Mouse (Mus musculus) MEL (cell line): Measurements from ENCODE around the gene Gm20388. TPM values are rescaled to one million over a fixed set of nuclear protein-coding genes. Genes with fewer than 3 reads are reported as not detected.

Experiments used
- DNase-seq: peaks from one replicate; pipeline ENCODE4 v3.0.0; 2011; ENCODE audit warnings: low read depth, low spot score
- H3K27ac ChIP-seq: 2 replicates; pipeline ENCODE4 v1.5.1; 2012; ENCODE audit warnings: low read depth, mild to moderate bottlenecking, control low read depth, low read length, moderate library complexity; ENCODE audit not compliant: control insufficient read depth
- H3K27me3 ChIP-seq, 2 experiments: fragments of 150-350 bp in 1 of 2; sonication (generic) in 1 of 2; 2 replicates each; pipeline ENCODE4 v1.6.1; 2012; ENCODE audit warnings: low read length in 2 of 2, mild to moderate bottlenecking in 2 of 2, improper control_type of control experiment in 1 of 2, moderate library complexity in 1 of 2; ENCODE audit not compliant: insufficient read depth in 2 of 2, control insufficient read depth in 1 of 2
- H3K36me3 ChIP-seq, 2 experiments: 2 replicates each; pipeline ENCODE4 v1.6.1; 2012 to 2014; ENCODE audit warnings: low read length in 2 of 2, improper control_type of control experiment in 1 of 2, inconsistent platforms in 1 of 2, mild to moderate bottlenecking in 1 of 2; ENCODE audit not compliant: insufficient read depth in 2 of 2, control insufficient read depth in 1 of 2
- H3K4me1 ChIP-seq, 2 experiments: fragments of 150-350 bp in 1 of 2; sonication (generic) in 1 of 2; 2 replicates each; pipeline ENCODE4 v1.6.1; 2012; ENCODE audit warnings: low read length in 2 of 2, improper control_type of control experiment in 1 of 2, mild to moderate bottlenecking in 1 of 2; ENCODE audit not compliant: insufficient read depth in 2 of 2, control insufficient read depth in 1 of 2
- H3K4me3 ChIP-seq, 2 experiments: fragments of 150-350 bp in 1 of 2; sonication (generic) in 1 of 2; 2 replicates each; pipeline ENCODE4 v1.5.1; 2012; ENCODE audit warnings: low read depth in 2 of 2, low read length in 2 of 2, mild to moderate bottlenecking in 2 of 2, moderate library complexity in 2 of 2, control low read depth in 1 of 2, improper control_type of control experiment in 1 of 2; ENCODE audit not compliant: control insufficient read depth in 1 of 2, insufficient read depth in 1 of 2
- H3K79me2 ChIP-seq: 2 replicates; pipeline ENCODE4 v1.6.1; 2012; ENCODE audit warnings: mild to moderate bottlenecking, low read length, moderate library complexity; ENCODE audit not compliant: control insufficient read depth, poor library complexity, insufficient read depth
- H3K9ac ChIP-seq: 2 replicates; pipeline ENCODE4 v1.6.1; 2012; ENCODE audit warnings: low read depth, mild to moderate bottlenecking, control low read depth, low read length, moderate library complexity; ENCODE audit not compliant: control insufficient read depth, poor library complexity, severe bottlenecking
- H3K9me3 ChIP-seq: fragments of 150-350 bp; sonication (generic); replicated peaks from 2 replicates; pipeline ENCODE4 v1.6.1; 2012; ENCODE audit warnings: mild to moderate bottlenecking, low read length, improper control_type of control experiment, moderate library complexity; ENCODE audit not compliant: insufficient read depth
- BHLHE40 ChIP-seq: IDR thresholded peaks from 2 replicates; pipeline ENCODE4 v1.6.1; 2012; ENCODE audit warnings: low read depth, mild to moderate bottlenecking, inconsistent platforms, low read length, improper control_type of control experiment, borderline replicate concordance
- CHD2 ChIP-seq: IDR thresholded peaks from 2 replicates; pipeline ENCODE4 v1.6.1; 2011; ENCODE audit warnings: low read length, improper control_type of control experiment
- CTCF ChIP-seq, 3 experiments: IDR thresholded peaks in 2 of 3; conservative IDR thresholded peaks in 1 of 3; 2 replicates each; pipeline ENCODE4 v1.5.1; 2011 to 2012; ENCODE audit warnings: low read length in 3 of 3, low read depth in 2 of 3, mild to moderate bottlenecking in 2 of 3, improper control_type of control experiment in 1 of 3, inconsistent platforms in 1 of 3, mixed read lengths in 1 of 3, moderate library complexity in 1 of 3; ENCODE audit not compliant: control insufficient read depth in 1 of 3, insufficient read depth in 1 of 3, poor library complexity in 1 of 3, severe bottlenecking in 1 of 3
- E2F4 ChIP-seq: IDR thresholded peaks from 2 replicates; pipeline ENCODE4 v1.6.1; 2011; ENCODE audit warnings: low read depth, low read length, improper control_type of control experiment, borderline replicate concordance
- ELF1 ChIP-seq: IDR thresholded peaks from 2 replicates; pipeline ENCODE4 v1.6.1; 2014; ENCODE audit warnings: low read depth, mild to moderate bottlenecking, inconsistent platforms, low read length, improper control_type of control experiment, moderate library complexity
- EP300 ChIP-seq, 2 experiments: IDR thresholded peaks; 2 replicates each; pipeline ENCODE4 v1.6.1; 2011; ENCODE audit warnings: improper control_type of control experiment in 2 of 2, low read length in 2 of 2, low read depth in 1 of 2, mild to moderate bottlenecking in 1 of 2
- GABPA ChIP-seq: IDR thresholded peaks from 2 replicates; pipeline ENCODE4 v1.6.1; 2012; ENCODE audit warnings: low read depth, mild to moderate bottlenecking, inconsistent platforms, low read length, improper control_type of control experiment, moderate library complexity
- GATA1 ChIP-seq: IDR thresholded peaks from 2 replicates; pipeline ENCODE4 v1.6.1; 2011; ENCODE audit warnings: low read depth, low read length, improper control_type of control experiment
- HCFC1 ChIP-seq: IDR thresholded peaks from 2 replicates; pipeline ENCODE4 v1.6.1; 2012; ENCODE audit warnings: low read depth, mild to moderate bottlenecking, inconsistent platforms, low read length, improper control_type of control experiment, moderate library complexity
- KAT2A ChIP-seq: conservative IDR thresholded peaks from 2 replicates; pipeline ENCODE4 v1.6.1; 2012; ENCODE audit warnings: low read depth, low read length, improper control_type of control experiment, inconsistent platforms
- MAFK ChIP-seq: IDR thresholded peaks from 2 replicates; pipeline ENCODE4 v1.6.1; 2011; ENCODE audit warnings: low read depth, mild to moderate bottlenecking, low read length, improper control_type of control experiment, borderline replicate concordance
- MAX ChIP-seq: IDR thresholded peaks from 2 replicates; pipeline ENCODE4 v1.6.1; 2011; ENCODE audit warnings: low read length, improper control_type of control experiment
- MYB ChIP-seq: IDR thresholded peaks from 2 replicates; pipeline ENCODE4 v1.6.1; 2011; ENCODE audit warnings: mild to moderate bottlenecking, low read depth, low read length, improper control_type of control experiment
- NELFE ChIP-seq: IDR thresholded peaks from 2 replicates; pipeline ENCODE4 v1.6.1; 2011; ENCODE audit warnings: low read depth, low read length, improper control_type of control experiment
- POLR2A ChIP-seq, 2 experiments: IDR thresholded peaks; 2 replicates each; pipeline ENCODE4 v1.6.1; 2011 to 2012; ENCODE audit warnings: low read length in 2 of 2, mild to moderate bottlenecking in 2 of 2, control low read depth in 1 of 2, improper control_type of control experiment in 1 of 2, low read depth in 1 of 2, moderate library complexity in 1 of 2; ENCODE audit not compliant: control insufficient read depth in 1 of 2, insufficient read depth in 1 of 2, poor library complexity in 1 of 2
- POLR2AphosphoS5 ChIP-seq: IDR thresholded peaks from 2 replicates; pipeline ENCODE4 v1.6.1; 2012; ENCODE audit warnings: low read depth, borderline replicate concordance, mild to moderate bottlenecking, inconsistent platforms, low read length, moderate library complexity, mixed read lengths
- RAD21 ChIP-seq: IDR thresholded peaks from 2 replicates; pipeline ENCODE4 v1.6.1; 2011; ENCODE audit warnings: mild to moderate bottlenecking, low read depth, low read length, improper control_type of control experiment
- RCOR1 ChIP-seq: IDR thresholded peaks from 2 replicates; pipeline ENCODE4 v1.6.1; 2012; ENCODE audit warnings: low read depth, mild to moderate bottlenecking, inconsistent platforms, low read length, improper control_type of control experiment
- SIN3A ChIP-seq: IDR thresholded peaks from 2 replicates; pipeline ENCODE4 v1.6.1; 2012; ENCODE audit warnings: low read length, improper control_type of control experiment, inconsistent platforms
- SMC3 ChIP-seq: IDR thresholded peaks from 2 replicates; pipeline ENCODE4 v1.6.1; 2011; ENCODE audit warnings: low read depth, low read length, improper control_type of control experiment
- TAL1 ChIP-seq: IDR thresholded peaks from 2 replicates; pipeline ENCODE4 v1.6.1; 2012; ENCODE audit warnings: mild to moderate bottlenecking, inconsistent platforms, low read length, moderate library complexity, mixed read lengths
- UBTF ChIP-seq: IDR thresholded peaks from 2 replicates; pipeline ENCODE4 v1.6.1; 2012; ENCODE audit warnings: low read depth, mild to moderate bottlenecking, inconsistent platforms, low read length, improper control_type of control experiment, moderate library complexity, borderline replicate concordance; ENCODE audit not compliant: insufficient read depth
- USF2 ChIP-seq, 2 experiments: IDR thresholded peaks; 2 replicates each; pipeline ENCODE4 v1.6.1; 2011 to 2012; ENCODE audit warnings: improper control_type of control experiment in 2 of 2, low read length in 2 of 2, borderline replicate concordance in 1 of 2, inconsistent platforms in 1 of 2, low read depth in 1 of 2, mild to moderate bottlenecking in 1 of 2; ENCODE audit not compliant: insufficient read depth in 1 of 2
- ZC3H11A ChIP-seq: IDR thresholded peaks from 2 replicates; pipeline ENCODE4 v1.6.1; 2012; ENCODE audit warnings: low read depth, mild to moderate bottlenecking, inconsistent platforms, low read length, improper control_type of control experiment
- ZKSCAN1 ChIP-seq: IDR thresholded peaks from 2 replicates; pipeline ENCODE4 v1.6.1; 2012; ENCODE audit warnings: low read depth, mild to moderate bottlenecking, inconsistent platforms, low read length, improper control_type of control experiment, moderate library complexity
- ZNF384 ChIP-seq: IDR thresholded peaks from 2 replicates; pipeline ENCODE4 v1.6.1; 2012; ENCODE audit warnings: low read depth, mild to moderate bottlenecking, inconsistent platforms, low read length, improper control_type of control experiment
- polyA plus RNA-seq, 2 experiments: library from polyadenylated mRNA; stranded (reverse) in 1 of 2; unstranded in 1 of 2; fragments of >175 nt in 1 of 2; fragments of >200 nt in 1 of 2; gene quantifications; 2 replicates each; pipeline versions ENCODE4 v1.2.1 to v1.2.4; 2012; ENCODE audit warnings: low replicate concordance in 2 of 2, low read depth in 1 of 2; ENCODE audit not compliant: insufficient read length in 2 of 2, insufficient read depth in 1 of 2, missing spikeins in 1 of 2
- total RNA-seq: library from RNA; depleted of rRNA; stranded (reverse); fragments of 300-350 nt; gene quantifications from 2 replicates; pipeline ENCODE4 v1.2.3, GENCODE M21; 2012

Gm20388 gene
- total and polyA plus RNA-seq, 3 experiments: 11.1 to 17.8 TPM; not detected in 1

- no peak overlapping the region for H3K27ac ChIP-seq
- no peaks in the 10 kb centered on the region for H3K36me3 ChIP-seq
- DNase-seq: no peak
- TF ChIP-seq E2F4 (no peak), EP300 (IDR thresholded peaks at IDR 0.05; ENCODE audit: low read depth in 1 of 2, low read length in 2 of 2) (no peak), CHD2 (no peak), MAFK (no peak), POLR2A (IDR thresholded peaks at IDR 0.05; ENCODE audit: control insufficient read depth in 1 of 2, insufficient read depth in 1 of 2, low read depth in 1 of 2, low read length in 2 of 2, poor library complexity in 1 of 2) (no peak), SIN3A (no peak), MYB (no peak), GATA1 (no peak), MAX (no peak), HCFC1 (no peak), POLR2AphosphoS5 (no peak), RAD21 (no peak), ELF1 (no peak), BHLHE40 (no peak)
- no peaks in the 10 kb centered on the region for H3K27me3 ChIP-seq
- no peak overlapping the region for H3K4me3 ChIP-seq
- no peak overlapping the region for H3K9ac ChIP-seq
- no peaks in the 10 kb centered on the region for H3K4me1 ChIP-seq
- no peaks in the 10 kb centered on the region for H3K9me3 ChIP-seq
- H3K79me2 ChIP-seq: no peaks in the 10 kb centered on the region
Observed at GRCm38 (mm10) chr8:124143003-124143402, 4232.4 kb downstream of the Gm20388 start.

- no peaks in the 10 kb centered on the region for H3K9me3 ChIP-seq
Observed at GRCm38 (mm10) chr8:124143871-124144618, 4233.4 kb downstream of the Gm20388 start.

More at GRCm38 (mm10) chr8:124143871-124144618, 4233.4 kb downstream of the Gm20388 start:
- Histone ChIP-seq H3K4me1 (no peaks in the 10 kb centered on the region), H3K27me3 (no peaks in the 10 kb centered on the region), H3K4me3 (no peak overlapping the region), H3K27ac (no peak overlapping the region), H3K9ac (no peak overlapping the region), H3K79me2 (no peaks in the 10 kb centered on the region), H3K36me3 (no peaks in the 10 kb centered on the region)
- no peak for DNase-seq
- TF ChIP-seq UBTF: no peak
- TF ChIP-seq POLR2A (IDR thresholded peaks at IDR 0.05; ENCODE audit: control insufficient read depth in 1 of 2, insufficient read depth in 1 of 2, low read depth in 1 of 2, low read length in 2 of 2, poor library complexity in 1 of 2): no peak
- TF ChIP-seq ZKSCAN1: no peak
- no peak for TF ChIP-seq ZC3H11A
- TF ChIP-seq NELFE: no peak
- TF ChIP-seq EP300 (IDR thresholded peaks at IDR 0.05; ENCODE audit: low read depth in 1 of 2, low read length in 2 of 2): no peak
- TF ChIP-seq MAX: no peak
- TF ChIP-seq USF2 (IDR thresholded peaks at IDR 0.05; ENCODE audit: borderline replicate concordance in 1 of 2, insufficient read depth in 1 of 2, low read depth in 1 of 2, low read length in 2 of 2): no peak
- TF ChIP-seq CTCF (IDR thresholded peaks at IDR 0.05 in 2 of 3, conservative IDR thresholded peaks at IDR 0.05 in 1 of 3; ENCODE audit: control insufficient read depth in 1 of 3, insufficient read depth in 1 of 3, low read depth in 2 of 3, low read length in 3 of 3, poor library complexity in 1 of 3, severe bottlenecking in 1 of 3): no peak
- no peak for TF ChIP-seq BHLHE40
- TF ChIP-seq ELF1: no peak
- no peak for TF ChIP-seq GABPA
- no peak for TF ChIP-seq ZNF384
- TF ChIP-seq SMC3: no peak
- TF ChIP-seq POLR2AphosphoS5: no peak
- no peak for TF ChIP-seq RCOR1
- TF ChIP-seq TAL1: no peak
- no peak for TF ChIP-seq KAT2A
- TF ChIP-seq, all 39 proteins: peak for 0
